Mouse (Mus musculus) lung, adult 2 months (tissue): ENCODE measurements around the gene Ankrd2.

Experiments used
- CTCF ChIP-seq: fragments of 200-500 bp; IDR thresholded peaks from 2 replicates; pipeline ENCODE4 v1.5.1; 2011; ENCODE audit warnings: mild to moderate bottlenecking, low read length, control low read depth; ENCODE audit not compliant: insufficient read depth
- POLR2A ChIP-seq: fragments of 200-500 bp; IDR thresholded peaks from 2 replicates; pipeline ENCODE4 v1.6.1; 2011; ENCODE audit warnings: low read depth, mild to moderate bottlenecking, control low read depth, low read length, borderline replicate concordance; ENCODE audit errors: extremely low read depth

- no peak for TF ChIP-seq CTCF
- TF ChIP-seq POLR2A, result no peak
These were observed 49.9 kb downstream of the Ankrd2 start for GRCm38 (mm10) chr19:42085690-42086089.
